Mouse (Mus musculus) liver, adult 2 months (tissue): ENCODE results near the gene Art3. TPM values are rescaled to one million over a fixed set of nuclear protein-coding genes. Genes with fewer than 3 reads are reported as not detected.
"Not testable (repeated sequence)": the region's sequence is repeated elsewhere in the genome, so short reads cannot be mapped to it uniquely, and the experiment has no call there.

Experiments
- DNase-seq: peaks from one replicate; pipeline ENCODE4 v3.0.0-alpha.2; 2011; ENCODE audit warnings: low read depth, low spot score; ENCODE audit errors: extremely low read depth
- H3K27ac ChIP-seq: fragments of 200-500 bp; replicated peaks from 2 replicates; pipeline ENCODE4 v1.5.1; 2012; ENCODE audit warnings: low read depth, mild to moderate bottlenecking, control low read depth, inconsistent platforms, low read length; ENCODE audit not compliant: insufficient read depth
- H3K27me3 ChIP-seq: fragments of 200-500 bp; 2 replicates; pipeline ENCODE4 v1.6.1; 2012; ENCODE audit warnings: mild to moderate bottlenecking, moderate library complexity, low read length, inconsistent platforms; ENCODE audit not compliant: control insufficient read depth, insufficient read depth
- H3K36me3 ChIP-seq: fragments of 200-500 bp; 2 replicates; pipeline ENCODE4 v1.6.1; 2012; ENCODE audit warnings: low read length, inconsistent platforms; ENCODE audit not compliant: control insufficient read depth, insufficient read depth
- H3K4me1 ChIP-seq: fragments of 200-500 bp; 2 replicates; pipeline ENCODE4 v1.6.1; 2011; ENCODE audit warnings: low read length; ENCODE audit not compliant: control insufficient read depth, insufficient read depth
- H3K4me3 ChIP-seq: fragments of 200-500 bp; 2 replicates; pipeline ENCODE4 v1.5.1; 2011; ENCODE audit warnings: low read depth, mild to moderate bottlenecking, control low read depth, low read length, moderate library complexity; ENCODE audit not compliant: insufficient read depth
- H3K79me2 ChIP-seq: fragments of 200-500 bp; 2 replicates; pipeline ENCODE4 v1.6.1; 2012; ENCODE audit warnings: inconsistent platforms, mild to moderate bottlenecking, low read length, moderate library complexity; ENCODE audit not compliant: control insufficient read depth, insufficient read depth
- H3K9ac ChIP-seq: fragments of 200-500 bp; 2 replicates; pipeline ENCODE4 v1.6.1; 2012; ENCODE audit warnings: low read depth, mild to moderate bottlenecking, control low read depth, inconsistent platforms, low read length
- CTCF ChIP-seq: fragments of 200-500 bp; IDR thresholded peaks from 2 replicates; pipeline ENCODE4 v1.5.1; 2011; ENCODE audit warnings: low read depth, low read length, control low read depth
- POLR2A ChIP-seq: fragments of 200-500 bp; IDR thresholded peaks from 2 replicates; pipeline ENCODE4 v1.6.1; 2011; ENCODE audit warnings: low read length, control low read depth; ENCODE audit not compliant: insufficient read depth; ENCODE audit errors: extremely low read depth
- WGBS: fragments of 180-500 bp; shearing (Covaris S2); methylation state at CpG from one replicate; pipeline ENCODE4 v1.1.7; 2018; 5-methylcytosine and 5-hydroxymethylcytosine counted together
- polyA plus RNA-seq: library from polyadenylated mRNA; depleted of rRNA; stranded (reverse); fragments of >200 nt; gene quantifications from 2 replicates; pipeline ENCODE4 v1.2.3, GENCODE M21; 2012
- total RNA-seq: library from RNA; depleted of rRNA; stranded (reverse); fragments of >200 nt; gene quantifications from 2 replicates; pipeline ENCODE4 v1.2.3, GENCODE M21; 2014

The Art3 gene
- total and polyA plus RNA-seq, 2 experiments = 1.8 to 8.6 TPM

DNA sequence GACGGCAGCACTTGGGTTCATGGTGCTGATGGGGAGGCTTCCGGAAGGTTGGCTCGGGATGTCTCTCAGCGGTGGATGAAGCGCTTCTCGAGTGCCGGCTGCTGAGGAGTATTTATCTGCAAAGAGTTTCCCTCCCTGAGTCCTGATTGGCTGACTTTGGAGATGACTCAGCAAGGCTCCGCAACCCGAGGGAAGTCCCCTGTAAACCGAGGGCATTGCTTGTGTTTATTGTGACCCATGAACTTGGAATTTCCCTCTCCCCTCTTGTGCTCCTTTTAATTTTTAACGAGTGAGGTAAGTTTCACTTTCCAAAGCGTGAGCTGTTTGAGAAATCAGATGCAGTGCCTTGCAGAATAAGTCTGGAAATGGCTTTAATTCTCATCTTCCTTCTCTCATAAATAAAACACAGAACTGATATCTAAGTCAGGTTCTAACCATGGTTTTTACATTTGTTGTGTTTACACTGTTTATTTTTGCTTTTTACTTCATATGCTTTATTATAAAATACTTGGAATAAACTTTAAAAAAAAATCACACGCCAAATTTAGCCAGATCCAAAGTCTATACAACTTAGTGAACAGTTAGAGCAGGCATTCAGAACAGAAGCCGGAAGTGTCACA is 17.3 kb downstream of the Art3 start, which contains the start of gene Cxcl10:
Gene Cxcl10, minus strand, starts transcription at position 96 of the 620 bp plus-strand sequence.
- TF ChIP-seq POLR2A (no peak), CTCF (no peak)
- under 1% methylated on average over 14 of the region's 14 CpGs for WGBS
- H3K4me1 ChIP-seq = peaks cover 14% of the 10 kb centered on the region
- H3K4me3 ChIP-seq = no peak within 1 kb of the TSS; the same call in 1 of the 2 replicates
- H3K9ac ChIP-seq = no peak within 1 kb of the TSS
- H3K27ac ChIP-seq = peak within 1 kb of the TSS; percentile 83
- DNase-seq = peak; percentile 94
- no peaks in the 10 kb centered on the region for H3K79me2 ChIP-seq
- H3K36me3 ChIP-seq = no peaks in the 10 kb centered on the region
- H3K27me3 ChIP-seq = no peaks in the 10 kb centered on the region

DNA sequence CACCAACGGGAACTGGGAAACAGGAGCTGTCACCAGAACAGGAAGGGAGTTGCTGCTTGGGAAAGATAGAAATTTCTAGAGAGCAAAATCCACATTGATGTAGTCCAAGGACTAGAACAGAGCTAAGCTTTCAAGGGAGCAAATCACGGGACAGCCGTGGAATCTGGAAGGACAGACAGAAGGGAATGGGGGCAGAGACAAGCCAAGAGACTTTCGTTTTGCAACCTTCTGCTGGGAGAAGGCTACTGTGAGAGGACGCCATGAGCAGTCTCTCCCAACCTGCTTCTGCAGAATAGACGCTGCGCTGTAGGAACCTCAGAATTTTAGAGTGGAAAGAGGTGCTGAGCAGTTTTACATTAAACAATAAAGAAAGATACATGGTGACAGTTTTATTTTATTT is 18.1 kb downstream of the Art3 start:
- 56% methylated on average over 7 of the region's 7 CpGs for WGBS
- no peak overlapping the region for H3K4me3 ChIP-seq
- no peak overlapping the region for H3K9ac ChIP-seq
- no peak for TF ChIP-seq POLR2A
- TF ChIP-seq CTCF = no peak
- no peaks in the 10 kb centered on the region for H3K79me2 ChIP-seq
- H3K27me3 ChIP-seq = no peaks in the 10 kb centered on the region
- no peaks in the 10 kb centered on the region for H3K36me3 ChIP-seq
- peak; percentile 27 for DNase-seq
- H3K4me1 ChIP-seq = peaks cover 15% of the 10 kb centered on the region
- H3K27ac ChIP-seq = peak overlapping the region; percentile 83

DNA sequence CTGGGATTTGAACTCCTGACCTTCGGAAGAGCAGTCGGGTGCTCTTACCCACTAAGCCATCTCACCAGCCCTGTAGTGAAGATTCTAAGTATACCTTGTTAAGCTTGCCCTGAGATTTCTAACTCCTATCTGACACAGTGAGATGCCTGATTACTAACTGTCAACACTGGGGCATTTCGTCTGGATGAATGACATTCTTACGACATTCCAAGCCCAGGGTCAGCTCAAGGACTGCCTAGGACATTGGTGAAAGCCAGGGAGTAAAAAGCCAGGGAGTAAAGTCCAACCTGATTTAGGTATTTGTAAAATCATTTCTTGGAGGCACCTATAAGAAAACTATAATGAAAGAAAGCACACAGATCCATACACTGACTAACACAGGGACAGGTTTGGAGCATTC is 21.1 kb downstream of the Art3 start:
- Histone ChIP-seq H3K27ac (peak overlapping the region; percentile 86), H3K9ac (peak overlapping the region; percentile 48), H3K4me1 (peaks cover 15% of the 10 kb centered on the region)
- not testable (repeated sequence) for H3K4me3 ChIP-seq, H3K79me2 ChIP-seq, H3K27me3 ChIP-seq, H3K36me3 ChIP-seq
- 39% methylated on average over 4 of the region's 4 CpGs for WGBS
- peak; percentile 80 for DNase-seq

DNA sequence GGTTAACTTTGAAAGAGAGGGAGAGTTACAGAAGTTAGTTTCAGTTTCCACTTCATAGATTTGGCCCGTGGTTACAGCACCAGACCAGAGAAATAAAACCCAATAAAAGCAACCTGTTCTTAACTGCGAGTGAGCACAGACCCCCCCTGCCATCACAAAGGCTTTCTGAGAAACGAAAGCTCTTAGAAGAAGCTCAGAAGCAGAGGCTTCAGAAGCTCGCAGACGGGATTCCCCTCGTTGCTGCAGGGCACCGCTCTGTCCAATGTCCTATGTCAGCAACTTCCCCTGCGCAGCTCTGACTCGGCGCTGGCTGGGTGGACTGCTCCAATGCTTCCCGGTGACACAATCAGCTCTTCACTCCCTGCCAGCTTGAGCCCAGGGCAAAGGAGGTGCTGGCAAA is 21.9 kb downstream of the Art3 start:
- Histone ChIP-seq H3K4me3 (peak overlapping the region; percentile 57), H3K27me3 (no peaks in the 10 kb centered on the region), H3K9ac (peak overlapping the region; percentile 73), H3K4me1 (peaks cover 15% of the 10 kb centered on the region), H3K79me2 (no peaks in the 10 kb centered on the region), H3K27ac (peak overlapping the region; percentile 93), H3K36me3 (no peaks in the 10 kb centered on the region)
- 0% methylated on average over 11 of the region's 11 CpGs for WGBS
- peak; percentile 88 for DNase-seq
- TF ChIP-seq POLR2A (0 out of 2 replicates have a peak, but pooled peaks have one; percentile 25), CTCF (no peak)

DNA sequence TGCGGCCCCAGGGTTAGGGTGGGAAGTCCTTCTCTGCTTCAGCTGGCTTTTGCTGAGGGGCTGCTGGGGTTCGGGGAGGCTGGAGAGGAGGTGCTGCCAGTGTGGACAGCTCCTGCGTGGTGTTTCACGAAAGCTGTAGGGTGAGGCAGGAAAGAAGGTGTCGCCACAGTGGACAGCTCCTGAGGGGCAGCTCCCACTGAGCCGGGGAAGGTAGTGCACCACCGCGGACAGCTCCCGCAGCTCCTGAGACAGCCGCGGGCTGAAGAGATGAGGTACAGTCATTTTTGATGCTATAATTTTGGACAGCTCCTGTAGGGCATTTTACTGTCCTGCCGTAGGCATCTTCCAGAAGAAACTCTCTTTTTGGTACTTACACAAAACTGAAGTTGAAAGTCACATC is 26.4 kb downstream of the Art3 start:
- Histone ChIP-seq H3K9ac (no peak overlapping the region), H3K4me1 (peaks cover 17% of the 10 kb centered on the region), H3K36me3 (peaks cover 8% of the 10 kb centered on the region; the same call in 1 of the 2 replicates), H3K27me3 (no peaks in the 10 kb centered on the region), H3K27ac (no peak overlapping the region), H3K4me3 (no peak overlapping the region), H3K79me2 (peaks cover under 1% of the 10 kb centered on the region; the same call in 1 of the 2 replicates)
- 27% methylated on average over 12 of the region's 12 CpGs for WGBS
- no peak for DNase-seq
- TF ChIP-seq POLR2A (no peak), CTCF (no peak)

DNA sequence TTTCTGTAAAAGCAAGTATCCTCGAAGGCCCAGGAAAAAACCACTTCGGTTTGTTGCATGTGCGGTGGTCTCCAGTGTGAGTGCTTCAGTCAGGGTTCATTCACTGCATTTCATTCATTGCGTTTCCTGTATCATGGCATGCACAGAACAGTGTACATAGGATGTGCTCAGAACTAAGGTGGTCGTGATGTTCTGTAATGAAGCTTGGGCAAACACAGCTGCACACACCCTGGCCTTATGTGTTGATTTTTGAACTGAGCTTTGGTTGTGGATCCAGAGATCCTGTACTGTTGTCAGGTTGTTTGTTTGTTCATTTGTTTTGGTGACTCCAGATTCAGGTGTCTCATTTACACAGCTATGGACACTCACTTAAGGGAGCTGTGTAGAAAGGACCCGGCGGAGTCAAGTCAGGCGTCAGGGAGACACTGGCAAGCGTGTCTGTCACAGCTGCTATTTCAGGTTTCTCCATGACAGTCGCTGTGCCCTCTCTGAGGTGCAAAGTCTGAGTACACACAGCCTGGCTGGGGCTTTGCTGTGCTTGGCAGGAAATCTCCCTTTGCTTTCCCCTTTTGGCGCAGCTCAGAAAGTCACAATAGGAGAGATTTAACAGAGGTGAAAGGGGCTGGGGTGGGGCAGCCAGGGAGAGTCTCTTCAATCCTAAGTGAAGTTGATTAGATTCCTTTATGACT is 27.3 kb downstream of the Art3 start:
- 37% methylated on average over 11 of the region's 11 CpGs for WGBS
- peak overlapping the region; percentile 71 for H3K27ac ChIP-seq

More for the DNA sequence above, 27.3 kb downstream of the Art3 start:
- peaks cover 8% of the 10 kb centered on the region; the same call in 1 of the 2 replicates for H3K36me3 ChIP-seq
- no peak overlapping the region for H3K4me3 ChIP-seq
- peaks cover 3% of the 10 kb centered on the region; the same call in 1 of the 2 replicates for H3K79me2 ChIP-seq
- TF ChIP-seq POLR2A = no peak
- TF ChIP-seq CTCF = 0 out of 2 replicates have a peak, but pooled peaks have one; percentile 2
- H3K4me1 ChIP-seq = peaks cover 17% of the 10 kb centered on the region
- peak; percentile 95 for DNase-seq
- no peaks in the 10 kb centered on the region for H3K27me3 ChIP-seq
- H3K9ac ChIP-seq = 0 out of 2 replicates have a peak overlapping the region, but pooled peaks have one; percentile 28
